Mouse (Mus musculus) MEL (cell line): Measurements from ENCODE around the gene Cttnbp2.

Experiments used
- CTCF ChIP-seq, 3 experiments: IDR thresholded peaks in 2 of 3; conservative IDR thresholded peaks in 1 of 3; 2 replicates each; pipeline ENCODE4 v1.5.1; 2011 to 2012; ENCODE audit warnings: low read length in 3 of 3, low read depth in 2 of 3, mild to moderate bottlenecking in 2 of 3, improper control_type of control experiment in 1 of 3, inconsistent platforms in 1 of 3, mixed read lengths in 1 of 3, moderate library complexity in 1 of 3; ENCODE audit not compliant: control insufficient read depth in 1 of 3, insufficient read depth in 1 of 3, poor library complexity in 1 of 3, severe bottlenecking in 1 of 3
- E2F4 ChIP-seq: IDR thresholded peaks from 2 replicates; pipeline ENCODE4 v1.6.1; 2011; ENCODE audit warnings: low read depth, low read length, improper control_type of control experiment, borderline replicate concordance
- ELF1 ChIP-seq: IDR thresholded peaks from 2 replicates; pipeline ENCODE4 v1.6.1; 2014; ENCODE audit warnings: low read depth, mild to moderate bottlenecking, inconsistent platforms, low read length, improper control_type of control experiment, moderate library complexity
- EP300 ChIP-seq, 2 experiments: IDR thresholded peaks; 2 replicates each; pipeline ENCODE4 v1.6.1; 2011; ENCODE audit warnings: improper control_type of control experiment in 2 of 2, low read length in 2 of 2, low read depth in 1 of 2, mild to moderate bottlenecking in 1 of 2
- JUND ChIP-seq: IDR thresholded peaks from 2 replicates; pipeline ENCODE4 v1.6.1; 2011; ENCODE audit warnings: low read depth, mild to moderate bottlenecking, improper control_type of control experiment, low read length
- KAT2A ChIP-seq: conservative IDR thresholded peaks from 2 replicates; pipeline ENCODE4 v1.6.1; 2012; ENCODE audit warnings: low read depth, low read length, improper control_type of control experiment, inconsistent platforms
- MAX ChIP-seq: IDR thresholded peaks from 2 replicates; pipeline ENCODE4 v1.6.1; 2011; ENCODE audit warnings: low read length, improper control_type of control experiment
- MEF2A ChIP-seq: IDR thresholded peaks from 2 replicates; pipeline ENCODE4 v1.6.1; 2014; ENCODE audit warnings: low read depth, mild to moderate bottlenecking, inconsistent platforms, low read length, improper control_type of control experiment; ENCODE audit not compliant: poor library complexity, insufficient replicate concordance, severe bottlenecking; ENCODE audit errors: extremely low read depth
- MXI1 ChIP-seq: IDR thresholded peaks from 2 replicates; pipeline ENCODE4 v1.6.1; 2011; ENCODE audit warnings: mild to moderate bottlenecking, low read depth, low read length, improper control_type of control experiment
- MYB ChIP-seq: IDR thresholded peaks from 2 replicates; pipeline ENCODE4 v1.6.1; 2011; ENCODE audit warnings: mild to moderate bottlenecking, low read depth, low read length, improper control_type of control experiment
- POLR2A ChIP-seq, 2 experiments: IDR thresholded peaks; 2 replicates each; pipeline ENCODE4 v1.6.1; 2011 to 2012; ENCODE audit warnings: low read length in 2 of 2, mild to moderate bottlenecking in 2 of 2, control low read depth in 1 of 2, improper control_type of control experiment in 1 of 2, low read depth in 1 of 2, moderate library complexity in 1 of 2; ENCODE audit not compliant: control insufficient read depth in 1 of 2, insufficient read depth in 1 of 2, poor library complexity in 1 of 2
- POLR2AphosphoS2 ChIP-seq: IDR thresholded peaks from 2 replicates; pipeline ENCODE4 v1.6.1; 2011; ENCODE audit warnings: low read length, improper control_type of control experiment
- ZMIZ1 ChIP-seq: IDR thresholded peaks from 2 replicates; pipeline ENCODE4 v1.6.1; 2012; ENCODE audit warnings: low read depth, mild to moderate bottlenecking, inconsistent platforms, low read length, improper control_type of control experiment, moderate library complexity

DNA sequence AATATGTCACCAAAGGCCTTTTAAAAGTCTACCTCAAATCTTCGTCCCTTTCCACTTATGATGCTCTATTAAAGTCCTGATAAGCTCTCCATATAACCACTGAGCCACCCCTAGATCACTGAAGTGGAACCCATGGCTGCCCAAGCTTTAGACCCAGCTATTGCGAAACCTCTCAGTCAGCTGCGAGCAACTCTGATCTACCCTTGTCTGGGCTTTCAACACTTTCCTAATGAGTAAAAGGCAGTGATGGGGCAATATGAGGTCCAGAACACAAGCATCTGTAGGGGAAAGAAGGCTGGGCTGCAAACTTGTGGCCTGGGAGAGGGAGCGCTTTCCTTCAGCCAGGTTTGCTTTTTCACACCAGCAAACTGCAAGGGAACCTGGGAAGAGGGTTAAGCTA is 144.9 kb downstream of the Cttnbp2 start:
- TF ChIP-seq EP300 (IDR thresholded peaks at IDR 0.05; ENCODE audit: low read depth in 1 of 2, low read length in 2 of 2) (no peak), KAT2A (no peak), CTCF (IDR thresholded peaks at IDR 0.05 in 2 of 3, conservative IDR thresholded peaks at IDR 0.05 in 1 of 3; ENCODE audit: control insufficient read depth in 1 of 3, insufficient read depth in 1 of 3, low read depth in 2 of 3, low read length in 3 of 3, poor library complexity in 1 of 3, severe bottlenecking in 1 of 3) (no peak), MEF2A (no peak), MYB (no peak), MAX (no peak), ZMIZ1 (no peak), MXI1 (no peak), POLR2A (IDR thresholded peaks at IDR 0.05; ENCODE audit: control insufficient read depth in 1 of 2, insufficient read depth in 1 of 2, low read depth in 1 of 2, low read length in 2 of 2, poor library complexity in 1 of 2) (no peak), POLR2AphosphoS2 (no peak), JUND (no peak), E2F4 (no peak), ELF1 (no peak)
